Mouse (Mus musculus) limb, embryonic 14.5 days (tissue): ENCODE results near the gene Thoc3. TPM values are rescaled to one million over a fixed set of nuclear protein-coding genes. Genes with fewer than 3 reads are reported as not detected.

Source experiments
- ATAC-seq: fragments of 200-750 bp; cut with Nextera tagmentation; 2 replicates; pipeline ENCODE4 v1.8.0; 2017; ENCODE audit warnings: low read depth, moderate number of reproducible peaks, moderate TSS enrichment; ENCODE audit not compliant: low FRiP score
- DNase-seq: peaks from one replicate; pipeline ENCODE4 v3.0.0-alpha.2; 2015; ENCODE audit warnings: low spot score
- H3K27ac ChIP-seq: fragments of 300-500 bp; sonication (generic); replicated peaks from 2 replicates; pipeline ENCODE4 v1.5.1; 2014; ENCODE audit warnings: low read depth, mild to moderate bottlenecking, low read length, moderate library complexity, mixed read lengths
- H3K27me3 ChIP-seq: fragments of 300-500 bp; sonication (generic); 2 replicates; pipeline ENCODE4 v1.6.1; 2014; ENCODE audit warnings: low read length, mixed read lengths; ENCODE audit not compliant: control insufficient read depth, insufficient read depth
- H3K36me3 ChIP-seq: fragments of 300-500 bp; sonication (generic); 2 replicates; pipeline ENCODE4 v1.6.1; 2014; ENCODE audit warnings: mild to moderate bottlenecking, low read length, moderate library complexity, mixed read lengths; ENCODE audit not compliant: control insufficient read depth, insufficient read depth
- H3K4me1 ChIP-seq: fragments of 300-500 bp; sonication (generic); 2 replicates; pipeline ENCODE4 v1.6.1; 2014; ENCODE audit warnings: antibody characterized with exemption, low read length, mixed read lengths; ENCODE audit not compliant: control insufficient read depth, insufficient read depth
- H3K4me2 ChIP-seq: fragments of 300-500 bp; sonication (generic); replicated peaks from 2 replicates; pipeline ENCODE4 v1.6.1; 2014; ENCODE audit warnings: low read depth, mild to moderate bottlenecking, low read length, moderate library complexity; ENCODE audit not compliant: severe bottlenecking
- H3K4me3 ChIP-seq: fragments of 300-500 bp; sonication (generic); replicated peaks from 2 replicates; pipeline ENCODE4 v1.5.1; 2014; ENCODE audit warnings: low read length
- H3K9ac ChIP-seq: fragments of 300-500 bp; sonication (generic); 2 replicates; pipeline ENCODE4 v1.6.1; 2014; ENCODE audit warnings: mild to moderate bottlenecking, low read depth, low read length, moderate library complexity; ENCODE audit not compliant: severe bottlenecking
- H3K9me3 ChIP-seq: fragments of 300-500 bp; sonication (generic); 2 replicates; pipeline ENCODE4 v1.6.1; 2016; ENCODE audit warnings: low read length; ENCODE audit not compliant: control insufficient read depth
- POLR2A ChIP-seq: fragments of 200-500 bp; IDR thresholded peaks from 2 replicates; pipeline ENCODE4 v1.8.0; 2012; ENCODE audit warnings: inconsistent platforms, mild to moderate bottlenecking, moderate library complexity, borderline replicate concordance; ENCODE audit not compliant: insufficient read depth, insufficient read length; ENCODE audit errors: extremely low read depth
- WGBS: fragments of 180-500 bp; shearing (Covaris S2); extraction: QIAGEN DNeasy Blood & Tissue Kit; methylation state at CpG from one replicate; pipeline ENCODE4 v1.1.7; 2014; 5-methylcytosine and 5-hydroxymethylcytosine counted together
- polyA plus RNA-seq, 2 experiments: library from polyadenylated mRNA; depleted of rRNA in 1 of 2; stranded (reverse) in 1 of 2; unstranded in 1 of 2; fragments of >200 nt; fragmentation: Nextera tagmentation in 1 of 2; extraction: Ambion mirVana in 1 of 2; gene quantifications; 2 replicates each; pipeline versions ENCODE4 v1.2.1 to v1.2.3; 2012 to 2014

Gene Thoc3
- polyA plus RNA-seq (2012; rRNA removed), result 48.4 and 48.9 TPM in 2 replicates
- 118 and 122 TPM in 2 replicates for polyA plus RNA-seq (2014; fragmentation: Nextera tagmentation; extraction: Ambion mirVana)

- Histone ChIP-seq H3K27me3 (no peaks in the 10 kb centered on the region), H3K36me3 (peaks cover 42% of the 10 kb centered on the region), H3K9me3 (no peaks in the 10 kb centered on the region; the same call in 1 of the 2 replicates), H3K4me2 (peak within 1 kb of the TSS; percentile 85), H3K4me3 (peak within 1 kb of the TSS; percentile 92), H3K4me1 (peaks cover 8% of the 10 kb centered on the region), H3K9ac (peak within 1 kb of the TSS; percentile 91), H3K27ac (peak within 1 kb of the TSS; percentile 59; the same call in 1 of the 2 replicates)
- ATAC-seq (peak; percentile 95), DNase-seq (peak; percentile 90)
- peak; percentile 81; the same call in 1 of the 2 replicates for TF ChIP-seq POLR2A
- under 1% methylated on average over 64 of the region's 67 CpGs for WGBS
Observed at GRCm38 (mm10) chr13:54468098-54469011, at the start of gene Thoc3. Gene Thoc3 (minus strand): TSS chr13:54468849.

GRCm38 (mm10) chr13:54505920-54506319 is 37.3 kb upstream of the Thoc3 start:
- no peak overlapping the region for H3K4me2 ChIP-seq

GRCm38 (mm10) chr13:54504611-54505260 is 36.1 kb upstream of the Thoc3 start:
- Histone ChIP-seq H3K36me3 (no peaks in the 10 kb centered on the region), H3K9ac (peak overlapping the region; percentile 82), H3K4me3 (peak overlapping the region; percentile 78), H3K4me1 (peaks cover 12% of the 10 kb centered on the region), H3K4me2 (peak overlapping the region; percentile 85), H3K27ac (no peak overlapping the region), H3K9me3 (no peaks in the 10 kb centered on the region), H3K27me3 (no peaks in the 10 kb centered on the region)
- 19% methylated on average over 7 of the region's 7 CpGs for WGBS
- ATAC-seq (no peak), DNase-seq (no peak)
- TF ChIP-seq POLR2A, result no peak

More at GRCm38 (mm10) chr13:54505920-54506319, 37.3 kb upstream of the Thoc3 start:
- H3K27ac ChIP-seq, result no peak overlapping the region
- no peak overlapping the region for H3K9ac ChIP-seq
- no peaks in the 10 kb centered on the region for H3K9me3 ChIP-seq
- ATAC-seq (no peak), DNase-seq (no peak)
- no peaks in the 10 kb centered on the region for H3K36me3 ChIP-seq
- no peak overlapping the region for H3K4me3 ChIP-seq
- WGBS, result 88% methylated on average over 1 of the region's 1 CpGs
- H3K4me1 ChIP-seq, result peaks cover 12% of the 10 kb centered on the region
- no peaks in the 10 kb centered on the region for H3K27me3 ChIP-seq
- no peak for TF ChIP-seq POLR2A

GRCm38 (mm10) chr13:54503604-54504521 is 35.2 kb upstream of the Thoc3 start, which contains the start of gene Simc1:
Gene Simc1 (plus strand): TSS chr13:54503779.
- H3K9ac ChIP-seq, result peak within 1 kb of the TSS; percentile 82
- H3K36me3 ChIP-seq, result no peaks in the 10 kb centered on the region
- peak within 1 kb of the TSS; percentile 78 for H3K4me3 ChIP-seq
- H3K4me1 ChIP-seq, result peaks cover 12% of the 10 kb centered on the region
- peak; percentile 75; the same call in 1 of the 2 replicates for TF ChIP-seq POLR2A
- ATAC-seq (peak; percentile 92), DNase-seq (peak; percentile 42)
- H3K27me3 ChIP-seq, result no peaks in the 10 kb centered on the region
- peak within 1 kb of the TSS; percentile 81 for H3K27ac ChIP-seq
- H3K9me3 ChIP-seq, result no peaks in the 10 kb centered on the region
- WGBS, result under 1% methylated on average over 59 of the region's 105 CpGs
- peak within 1 kb of the TSS; percentile 85 for H3K4me2 ChIP-seq

- peaks cover 12% of the 10 kb centered on the region for H3K4me1 ChIP-seq
- TF ChIP-seq POLR2A, result no peak
- under 1% methylated on average over 14 of the region's 14 CpGs for WGBS
- DNase-seq (peak; percentile 12), ATAC-seq (peak; percentile 67)
- no peaks in the 10 kb centered on the region for H3K36me3 ChIP-seq
- peak overlapping the region; percentile 82 for H3K9ac ChIP-seq
- peak overlapping the region; percentile 85 for H3K4me2 ChIP-seq
- no peaks in the 10 kb centered on the region for H3K27me3 ChIP-seq
- no peaks in the 10 kb centered on the region for H3K9me3 ChIP-seq
- H3K4me3 ChIP-seq, result peak overlapping the region; percentile 78
- no peak overlapping the region for H3K27ac ChIP-seq
Observed at GRCm38 (mm10) chr13:54503278-54503603, 34.6 kb upstream of the Thoc3 start.
